Mouse (Mus musculus) cerebellum, adult 2 months (tissue): ENCODE results near the gene Slc35e4. TPM values are rescaled to one million over a fixed set of nuclear protein-coding genes. Genes with fewer than 3 reads are reported as not detected.

Experiments used
- DNase-seq, 2 experiments: peaks; one replicate each; pipeline ENCODE4 v3.0.0; 2021
- H3K27ac ChIP-seq: fragments of 200-500 bp; 2 replicates; pipeline ENCODE4 v1.5.1; 2012; ENCODE audit warnings: low read length, control low read depth, inconsistent platforms; ENCODE audit not compliant: insufficient read depth
- H3K27me3 ChIP-seq: fragments of 200-500 bp; 2 replicates; pipeline ENCODE4 v1.6.1; 2012; ENCODE audit warnings: inconsistent platforms, mild to moderate bottlenecking, low read length, moderate library complexity; ENCODE audit not compliant: control insufficient read depth, insufficient read depth
- H3K4me1 ChIP-seq: fragments of 200-500 bp; 2 replicates; pipeline ENCODE4 v1.6.1; 2011; ENCODE audit warnings: low read length; ENCODE audit not compliant: control insufficient read depth, insufficient read depth
- H3K4me3 ChIP-seq: fragments of 200-500 bp; replicated peaks from 2 replicates; pipeline ENCODE3; 2011; ENCODE audit warnings: mild to moderate bottlenecking, low read depth, low read length, control low read depth; ENCODE audit not compliant: insufficient read depth
- CTCF ChIP-seq: fragments of 200-500 bp; IDR thresholded peaks from 2 replicates; pipeline ENCODE4 v1.5.1; 2011; ENCODE audit warnings: low read depth, mild to moderate bottlenecking, control low read depth, low read length, moderate library complexity, borderline replicate concordance; ENCODE audit not compliant: insufficient read depth
- POLR2A ChIP-seq: fragments of 200-500 bp; IDR thresholded peaks from 2 replicates; pipeline ENCODE4 v1.6.1; 2011; ENCODE audit warnings: low read length, control low read depth, borderline replicate concordance; ENCODE audit not compliant: insufficient read depth
- WGBS: fragments of 180-500 bp; shearing (Covaris S2); methylation state at CpG from one replicate; pipeline ENCODE4 v1.1.7; 2018; 5-methylcytosine and 5-hydroxymethylcytosine counted together
- polyA plus RNA-seq: library from polyadenylated mRNA; depleted of rRNA; stranded (reverse); fragments of >200 nt; gene quantifications from 2 replicates; pipeline ENCODE4 v1.2.3, GENCODE M21; 2012

Slc35e4 gene
- polyA plus RNA-seq, 1 experiment, result 27.3 TPM

GRCm38 (mm10) chr11:3879836-3880235, 34.6 kb downstream of the Slc35e4 start:
- Histone ChIP-seq H3K4me1 (peaks cover 11% of the 10 kb centered on the region), H3K27ac (no peak overlapping the region), H3K27me3 (no peaks in the 10 kb centered on the region), H3K4me3 (no peak overlapping the region)
- TF ChIP-seq POLR2A (no peak), CTCF (peak; percentile 91)
- 43% methylated on average over 2 of the region's 2 CpGs for WGBS
- peak; percentile 74 to 85 for DNase-seq

GRCm38 (mm10) chr11:3878660-3879059, 35.8 kb downstream of the Slc35e4 start:
- TF ChIP-seq CTCF, result no peak
- TF ChIP-seq POLR2A, result no peak
- Histone ChIP-seq H3K4me1 (peaks cover 11% of the 10 kb centered on the region), H3K27ac (no peak overlapping the region), H3K4me3 (no peak overlapping the region), H3K27me3 (no peaks in the 10 kb centered on the region)
- DNase-seq, result no peak
- 83% methylated on average over 7 of the region's 7 CpGs for WGBS

- Histone ChIP-seq H3K4me1 (peaks cover 11% of the 10 kb centered on the region; the same call in 1 of the 2 replicates), H3K4me3 (no peak overlapping the region), H3K27ac (no peak overlapping the region), H3K27me3 (no peaks in the 10 kb centered on the region)
- peak; percentile 51 to 66 for DNase-seq
- TF ChIP-seq POLR2A, result no peak
- TF ChIP-seq CTCF, result no peak
- 26% methylated on average over 6 of the region's 6 CpGs for WGBS
Measured at GRCm38 (mm10) chr11:3876419-3876818, 38.0 kb downstream of the Slc35e4 start.

GRCm38 (mm10) chr11:3864343-3864742, 50.1 kb downstream of the Slc35e4 start:
- TF ChIP-seq CTCF (no peak), POLR2A (no peak)
- H3K4me1 ChIP-seq, result peaks cover 8% of the 10 kb centered on the region; the same call in 1 of the 2 replicates
- 20% methylated on average over 6 of the region's 6 CpGs for WGBS
- peak overlapping the region; percentile 78 for H3K4me3 ChIP-seq
- H3K27me3 ChIP-seq, result no peaks in the 10 kb centered on the region; the same call in 1 of the 2 replicates
- no peak for DNase-seq
- peak overlapping the region; percentile 8; the same call in 1 of the 2 replicates for H3K27ac ChIP-seq

- WGBS, result 1% methylated on average over 57 of the region's 58 CpGs
- peak; percentile 91 to 92 for DNase-seq
- no peaks in the 10 kb centered on the region for H3K27me3 ChIP-seq
- H3K27ac ChIP-seq, result peak within 1 kb of the TSS; percentile 84
- peak within 1 kb of the TSS; percentile 89 for H3K4me3 ChIP-seq
- peak; percentile 80 for TF ChIP-seq POLR2A
- TF ChIP-seq CTCF, result peak; percentile 59
- peaks cover 11% of the 10 kb centered on the region; the same call in 1 of the 2 replicates for H3K4me1 ChIP-seq
Measured at GRCm38 (mm10) chr11:3863454-3864112, 50.9 kb downstream of the Slc35e4 start, which contains the start of gene Osbp2. TSS of gene Osbp2 (minus strand) at chr11:3863903.

GRCm38 (mm10) chr11:3862661-3863453, 51.6 kb downstream of the Slc35e4 start:
- H3K27ac ChIP-seq, result peak overlapping the region; percentile 84

GRCm38 (mm10) chr11:3860361-3860760, 54.1 kb downstream of the Slc35e4 start:
- WGBS, result 52% methylated on average over 4 of the region's 4 CpGs
- DNase-seq, result peak in 1 of 2 experiments; percentile 16
- H3K27me3 ChIP-seq, result no peaks in the 10 kb centered on the region
- H3K4me1 ChIP-seq, result peaks cover 27% of the 10 kb centered on the region
- no peak overlapping the region for H3K4me3 ChIP-seq
- no peak for TF ChIP-seq POLR2A
- TF ChIP-seq CTCF, result no peak
- H3K27ac ChIP-seq, result no peak overlapping the region

More at GRCm38 (mm10) chr11:3862661-3863453, 51.6 kb downstream of the Slc35e4 start:
- H3K4me1 ChIP-seq, result peaks cover 16% of the 10 kb centered on the region; the same call in 1 of the 2 replicates
- no peak for TF ChIP-seq POLR2A
- TF ChIP-seq CTCF, result peak; percentile 52; the same call in 1 of the 2 replicates
- no peaks in the 10 kb centered on the region for H3K27me3 ChIP-seq
- DNase-seq, result peak; percentile 66 to 73
- H3K4me3 ChIP-seq, result peak overlapping the region; percentile 89
- WGBS, result 10% methylated on average over 19 of the region's 19 CpGs

- WGBS, result 63% methylated on average over 4 of the region's 4 CpGs
- Histone ChIP-seq H3K4me1 (peaks cover 32% of the 10 kb centered on the region), H3K27me3 (no peaks in the 10 kb centered on the region), H3K27ac (no peak overlapping the region), H3K4me3 (peak overlapping the region; percentile 15)
- peak in 1 of 2 experiments; percentile 9 for DNase-seq
- TF ChIP-seq POLR2A, result no peak
- TF ChIP-seq CTCF, result no peak
Measured at GRCm38 (mm10) chr11:3859778-3860177, 54.7 kb downstream of the Slc35e4 start.
